In genomic region chrX:50605517-50605916, GRCm38 (mm10) we compare ENCODE assay signal across 8 mouse cellular contexts.
DNase-seq lines count a peak whose midpoint lies in the region; ATAC-seq and TF ChIP-seq lines count a peak whose summit lies in the region.
"Not testable (repeated sequence)": the region's sequence is repeated elsewhere in the genome, so short reads cannot be mapped to it uniquely, and the experiment has no call there.

No protein-coding gene starts in this region.

- not testable (repeated sequence) for H3K4me1 ChIP-seq in CH12.LX (ENCODE audit: control insufficient read depth in 1 of 2, insufficient read depth in 2 of 2); forebrain, embryonic 13.5 days; heart, postnatal 0 days (ENCODE audit: control insufficient read depth, insufficient read depth); liver, embryonic 15.5 days (replicated peaks); midbrain, embryonic 12.5 days

- not testable (repeated sequence) for H3K9me3 ChIP-seq in CH12.LX (replicated peaks; ENCODE audit: low read length); forebrain, embryonic 13.5 days (replicated peaks); heart, postnatal 0 days (replicated peaks; ENCODE audit: control insufficient read depth, low read length); liver, embryonic 15.5 days (replicated peaks); midbrain, embryonic 12.5 days

- H3K4me2 ChIP-seq in CH12.LX (ENCODE audit: insufficient read depth, low read depth, poor library complexity, severe bottlenecking); forebrain, embryonic 13.5 days: not testable (repeated sequence)
- H3K4me2 ChIP-seq in heart, postnatal 0 days (ENCODE audit: low read depth, low read length) = peak overlapping the region; percentile 30; the same call in 1 of the 2 replicates
- peak overlapping the region; percentile 48 for H3K4me2 ChIP-seq in liver, embryonic 15.5 days
- H3K4me2 ChIP-seq in midbrain, embryonic 12.5 days (replicated peaks) = 0 out of 2 replicates have a peak overlapping the region, but pooled peaks have one; percentile 11

- not testable (repeated sequence) for H3K79me2 ChIP-seq in CH12.LX (replicated peaks; ENCODE audit: control insufficient read depth, extremely low read depth, insufficient read depth, poor library complexity, severe bottlenecking)

- not testable (repeated sequence) for H3K4me3 ChIP-seq in CH12.LX (replicated peaks in 1 of 3; ENCODE audit: low read depth in 2 of 3, low read length in 2 of 3, poor library complexity in 1 of 3); forebrain, embryonic 13.5 days; midbrain, embryonic 12.5 days
- peak overlapping the region; percentile 19; the same call in 1 of the 2 replicates for H3K4me3 ChIP-seq in heart, postnatal 0 days (ENCODE audit: low read depth, low read length)
- peak overlapping the region; percentile 21 for H3K4me3 ChIP-seq in liver, embryonic 15.5 days (replicated peaks)

- peak in 1 of 2 experiments; percentile 17; a peak in 1 of 4 replicates for TF ChIP-seq CTCF in CH12.LX (conservative IDR thresholded peaks at IDR 0.05 in 1 of 2, IDR thresholded peaks at IDR 0.05 in 1 of 2; ENCODE audit: low read depth in 2 of 2, low read length in 2 of 2)
- peak; percentile 56 for TF ChIP-seq CTCF in heart, postnatal 0 days (IDR thresholded peaks at IDR 0.05; ENCODE audit: low read depth)

- H3K36me3 ChIP-seq in CH12.LX (replicated peaks in 1 of 2; ENCODE audit: control insufficient read depth in 1 of 2, insufficient read depth in 1 of 2, low read length in 1 of 2) = peaks cover 10 to 15% of the 10 kb centered on the region in 2 experiments
- H3K36me3 ChIP-seq in forebrain, embryonic 13.5 days (ENCODE audit: poor library complexity, severe bottlenecking); heart, postnatal 0 days (replicated peaks; ENCODE audit: control insufficient read depth, insufficient read depth, low read length); liver, embryonic 15.5 days (replicated peaks); midbrain, embryonic 12.5 days: not testable (repeated sequence)

- not testable (repeated sequence) for TF ChIP-seq EP300 in CH12.LX (IDR thresholded peaks at IDR 0.05; ENCODE audit: low read length); heart, postnatal 0 days (IDR thresholded peaks at IDR 0.05; ENCODE audit: low read depth)

- 60% methylated on average over 2 of the region's 2 CpGs for WGBS in forebrain, embryonic 13.5 days
- 57% methylated on average over 2 of the region's 2 CpGs for WGBS in heart, postnatal 0 days
- WGBS in liver, embryonic 15.5 days (ENCODE audit: insufficient replicate concordance) = 30% methylated on average over 2 of the region's 2 CpGs
- WGBS in midbrain, embryonic 12.5 days = 56% methylated on average over 2 of the region's 2 CpGs

- not testable (repeated sequence) for DNase-seq in CH12.LX (ENCODE audit: extremely low read depth)
- DNase-seq in c-Kit-positive CD71-negative TER-119-negative erythroid progenitor cells, embryonic 14.5 days (ENCODE audit: low read depth) = peak; percentile 23
- peak; percentile 31 for DNase-seq in heart, postnatal 0 days (ENCODE audit: low spot score)
- DNase-seq in kidney, adult 11 months = peak; percentile 88
- peak; percentile 46 for DNase-seq in retina, postnatal 7 days (ENCODE audit: low read depth, low spot score)

- dilution Hi-C loops in CH12.LX (cut with MboI; ENCODE audit: extremely low pct_ligation_motif_present, extremely low pct_unique_long_range_greater_than_20kb, low sequenced_read_pairs) = not testable (repeated sequence)

- peak; percentile 61 for ATAC-seq in forebrain, embryonic 13.5 days
- peak; percentile 75; the same call in 1 of the 2 replicates for ATAC-seq in heart, postnatal 0 days (ENCODE audit: insufficient read depth, low read depth)
- ATAC-seq in liver, embryonic 15.5 days (ENCODE audit: insufficient read depth) = peak; percentile 71
- not testable (repeated sequence) for ATAC-seq in midbrain, embryonic 12.5 days (ENCODE audit: low FRiP score, low read depth)

- not testable (repeated sequence) for H3K9ac ChIP-seq in CH12.LX (ENCODE audit: insufficient read depth, low read depth); forebrain, embryonic 13.5 days; heart, postnatal 0 days (replicated peaks; ENCODE audit: low read depth, low read length); liver, embryonic 15.5 days; midbrain, embryonic 12.5 days (replicated peaks)

- in situ Hi-C loops in CH12.LX (cut with MboI; ENCODE audit: low pct_ligation_motif_present, low pct_unique_long_range_greater_than_20kb, low sequenced_read_pairs) = not testable (repeated sequence)

- H3K27me3 ChIP-seq in CH12.LX (replicated peaks); forebrain, embryonic 13.5 days; heart, postnatal 0 days (ENCODE audit: control insufficient read depth, insufficient read depth, low read length); liver, embryonic 15.5 days; midbrain, embryonic 12.5 days: not testable (repeated sequence)

- TF ChIP-seq POLR2A in CH12.LX (IDR thresholded peaks at IDR 0.05; ENCODE audit: low read depth, low read length) = not testable (repeated sequence)

- H3K27ac ChIP-seq in CH12.LX (ENCODE audit: insufficient read depth, low read depth); forebrain, embryonic 13.5 days; heart, postnatal 0 days (ENCODE audit: low read depth); liver, embryonic 15.5 days (replicated peaks); midbrain, embryonic 12.5 days (replicated peaks): not testable (repeated sequence)

- peak; percentile 8 for TF ChIP-seq RAD21 in CH12.LX (IDR thresholded peaks at IDR 0.05; ENCODE audit: low read depth, low read length)

TF ChIP-seq in CH12.LX, 34 proteins besides CTCF, POLR2A, EP300 and RAD21:
- TF ChIP-seq ZNF384 (IDR thresholded peaks at IDR 0.05; ENCODE audit: low read depth, low read length) = peak; percentile 86
TF ChIP-seq in CH12.LX: peak in this region for 1; not testable (repeated sequence) for 33.
